Comparison of ENCODE assay signal across 8 mouse cellular contexts in genomic region chr11:102924557-102925350, GRCm38 (mm10). TPM values are rescaled to one million over a fixed set of nuclear protein-coding genes. Genes with fewer than 3 reads are reported as not detected.
A peak's percentile ranks its signal among the peaks of the same experiment; 100 is the strongest.
DNase-seq lines count a peak whose midpoint lies in the region; ATAC-seq and TF ChIP-seq lines count a peak whose summit lies in the region.

Gene Kif18b (minus strand): TSS chr11:102925124.

- peak within 1 kb of the TSS; percentile 63 for H3K4me2 ChIP-seq in CH12.LX (ENCODE audit: insufficient read depth, low read depth, poor library complexity, severe bottlenecking)
- peak within 1 kb of the TSS; percentile 55 for H3K4me2 ChIP-seq in forebrain, embryonic 11.5 days (ENCODE audit: low read depth, low read length, severe bottlenecking)
- peak within 1 kb of the TSS; percentile 87 for H3K4me2 ChIP-seq in heart, embryonic 16.5 days (ENCODE audit: low read depth, low read length)
- peak within 1 kb of the TSS; percentile 70 for H3K4me2 ChIP-seq in liver, embryonic 15.5 days
- H3K4me2 ChIP-seq in neural tube, embryonic 12.5 days (replicated peaks), result peak within 1 kb of the TSS; percentile 74

- H3K36me3 ChIP-seq in CH12.LX (replicated peaks in 1 of 2; ENCODE audit: control insufficient read depth in 1 of 2, insufficient read depth in 1 of 2, low read length in 1 of 2), result peaks cover 0 to 24% of the 10 kb centered on the region in 2 experiments
- no peaks in the 10 kb centered on the region for H3K36me3 ChIP-seq in forebrain, embryonic 11.5 days (ENCODE audit: control insufficient read depth, insufficient read depth, low read length)
- H3K36me3 ChIP-seq in heart, embryonic 16.5 days (ENCODE audit: control insufficient read depth, insufficient read depth), result no peaks in the 10 kb centered on the region; the same call in 1 of the 2 replicates
- peaks cover 34% of the 10 kb centered on the region for H3K36me3 ChIP-seq in liver, embryonic 15.5 days (replicated peaks)
- peaks cover 5% of the 10 kb centered on the region; the same call in 1 of the 2 replicates for H3K36me3 ChIP-seq in neural tube, embryonic 12.5 days

- peaks cover 11 to 36% of the 10 kb centered on the region in 2 experiments for H3K4me1 ChIP-seq in CH12.LX (ENCODE audit: control insufficient read depth in 1 of 2, insufficient read depth in 2 of 2)
- 0 out of 2 replicates have a peak, but pooled peaks cover 4% of the 10 kb centered on the region for H3K4me1 ChIP-seq in forebrain, embryonic 11.5 days (replicated peaks; ENCODE audit: control insufficient read depth, insufficient read depth, low read length)
- H3K4me1 ChIP-seq in heart, embryonic 16.5 days (ENCODE audit: control insufficient read depth, insufficient read depth, low read length), result peaks cover 14% of the 10 kb centered on the region
- H3K4me1 ChIP-seq in liver, embryonic 15.5 days (replicated peaks), result peaks cover 38% of the 10 kb centered on the region
- peaks cover 22% of the 10 kb centered on the region for H3K4me1 ChIP-seq in neural tube, embryonic 12.5 days

- H3K4me3 ChIP-seq in CH12.LX (replicated peaks in 1 of 3; ENCODE audit: low read depth in 2 of 3, low read length in 2 of 3, poor library complexity in 1 of 3), result peak within 1 kb of the TSS; percentile 71 to 83 (median 82)
- H3K4me3 ChIP-seq in forebrain, embryonic 11.5 days (ENCODE audit: low read depth, low read length), result peak within 1 kb of the TSS; percentile 80
- H3K4me3 ChIP-seq in heart, embryonic 16.5 days (ENCODE audit: low read length), result peak within 1 kb of the TSS; percentile 82
- peak within 1 kb of the TSS; percentile 82 for H3K4me3 ChIP-seq in liver, embryonic 15.5 days (replicated peaks)
- peak within 1 kb of the TSS; percentile 73 for H3K4me3 ChIP-seq in neural tube, embryonic 12.5 days

- H3K27me3 ChIP-seq in CH12.LX (replicated peaks), result peaks cover 7% of the 10 kb centered on the region
- H3K27me3 ChIP-seq in forebrain, embryonic 11.5 days (ENCODE audit: control insufficient read depth, insufficient read depth, low read length), result no peaks in the 10 kb centered on the region
- H3K27me3 ChIP-seq in heart, embryonic 16.5 days (ENCODE audit: control insufficient read depth, insufficient read depth, low read length), result no peaks in the 10 kb centered on the region
- H3K27me3 ChIP-seq in liver, embryonic 15.5 days, result peaks cover 13% of the 10 kb centered on the region
- no peaks in the 10 kb centered on the region for H3K27me3 ChIP-seq in neural tube, embryonic 12.5 days (replicated peaks)

- TF ChIP-seq RAD21 in CH12.LX (IDR thresholded peaks at IDR 0.05; ENCODE audit: low read depth, low read length), result no peak

- TF ChIP-seq POLR2A in CH12.LX (IDR thresholded peaks at IDR 0.05; ENCODE audit: low read depth, low read length), result peak; percentile 92

- H3K9me3 ChIP-seq in CH12.LX (replicated peaks; ENCODE audit: low read length), result peaks cover 2% of the 10 kb centered on the region
- H3K9me3 ChIP-seq in forebrain, embryonic 11.5 days (ENCODE audit: control insufficient read depth, low read length), result no peaks in the 10 kb centered on the region
- no peaks in the 10 kb centered on the region for H3K9me3 ChIP-seq in heart, embryonic 16.5 days (replicated peaks; ENCODE audit: control insufficient read depth, low read length)
- H3K9me3 ChIP-seq in liver, embryonic 15.5 days (replicated peaks), result no peaks in the 10 kb centered on the region
- H3K9me3 ChIP-seq in neural tube, embryonic 12.5 days, result no peaks in the 10 kb centered on the region

- H3K79me2 ChIP-seq in CH12.LX (replicated peaks; ENCODE audit: control insufficient read depth, extremely low read depth, insufficient read depth, poor library complexity, severe bottlenecking), result peaks cover 47% of the 10 kb centered on the region

- dilution Hi-C loops in CH12.LX (cut with MboI; ENCODE audit: extremely low pct_ligation_motif_present, extremely low pct_unique_long_range_greater_than_20kb, low sequenced_read_pairs), result no loop called here

- in situ Hi-C loops in CH12.LX (cut with MboI; ENCODE audit: low pct_ligation_motif_present, low pct_unique_long_range_greater_than_20kb, low sequenced_read_pairs), result no loop called here

- peak within 1 kb of the TSS; percentile 89 for H3K27ac ChIP-seq in CH12.LX (ENCODE audit: insufficient read depth, low read depth)
- peak within 1 kb of the TSS; percentile 95 for H3K27ac ChIP-seq in forebrain, embryonic 11.5 days (ENCODE audit: low read depth, low read length)
- peak within 1 kb of the TSS; percentile 78 for H3K27ac ChIP-seq in heart, embryonic 16.5 days (ENCODE audit: low read length)
- peak within 1 kb of the TSS; percentile 94 for H3K27ac ChIP-seq in liver, embryonic 15.5 days (replicated peaks)
- H3K27ac ChIP-seq in neural tube, embryonic 12.5 days, result peak within 1 kb of the TSS; percentile 69

- ATAC-seq in forebrain, embryonic 11.5 days (replicated peaks; ENCODE audit: low FRiP score), result peak; percentile 92
- peak; percentile 94 for ATAC-seq in heart, embryonic 16.5 days (replicated peaks; ENCODE audit: extremely low read depth, insufficient read depth, low FRiP score)
- peak; percentile 90 for ATAC-seq in liver, embryonic 15.5 days (ENCODE audit: insufficient read depth)
- peak; percentile 83; the same call in 1 of the 2 replicates for ATAC-seq in neural tube, embryonic 12.5 days (ENCODE audit: low FRiP score, low read depth)

- TF ChIP-seq CTCF in CH12.LX (conservative IDR thresholded peaks at IDR 0.05 in 1 of 2, IDR thresholded peaks at IDR 0.05 in 1 of 2; ENCODE audit: low read depth in 2 of 2, low read length in 2 of 2), result no peak

- no peak for TF ChIP-seq EP300 in CH12.LX (IDR thresholded peaks at IDR 0.05; ENCODE audit: low read length)

- under 1% methylated on average over 62 of the region's 62 CpGs for WGBS in forebrain, embryonic 11.5 days
- under 1% methylated on average over 62 of the region's 62 CpGs for WGBS in heart, embryonic 16.5 days
- WGBS in liver, embryonic 15.5 days (ENCODE audit: insufficient replicate concordance), result under 1% methylated on average over 62 of the region's 62 CpGs
- under 1% methylated on average over 62 of the region's 62 CpGs for WGBS in neural tube, embryonic 12.5 days

- peak within 1 kb of the TSS; percentile 60 for H3K9ac ChIP-seq in CH12.LX (ENCODE audit: insufficient read depth, low read depth)
- H3K9ac ChIP-seq in forebrain, embryonic 11.5 days (ENCODE audit: low read length), result peak within 1 kb of the TSS; percentile 89
- peak within 1 kb of the TSS; percentile 81 for H3K9ac ChIP-seq in heart, embryonic 16.5 days (ENCODE audit: low read length)
- H3K9ac ChIP-seq in liver, embryonic 15.5 days, result peak within 1 kb of the TSS; percentile 82
- H3K9ac ChIP-seq in neural tube, embryonic 12.5 days, result peak within 1 kb of the TSS; percentile 57

- DNase-seq in CH12.LX (ENCODE audit: extremely low read depth), result peak; percentile 100
- peak; percentile 97 for DNase-seq in c-Kit-positive CD71-positive TER-119-negative erythroid progenitor cells, embryonic 14.5 days (ENCODE audit: low read depth)
- DNase-seq in forebrain, embryonic 11.5 days (ENCODE audit: low spot score), result peak; percentile 98
- peak; percentile 97 for DNase-seq in kidney, postnatal 36 days
- DNase-seq in telencephalon, adult 2 months (ENCODE audit: low read depth, low spot score), result peak; percentile 88

TF ChIP-seq in CH12.LX, 34 proteins besides CTCF, POLR2A, EP300 and RAD21 (continues in another document):
- TF ChIP-seq RCOR1 (conservative IDR thresholded peaks at IDR 0.05; ENCODE audit: low read depth, low read length) (no peak), NRF1 (IDR thresholded peaks at IDR 0.05; ENCODE audit: low read depth, low read length) (peak; percentile 95), GABPA (IDR thresholded peaks at IDR 0.05; ENCODE audit: insufficient replicate concordance, low read depth, low read length) (no peak), UBTF (IDR thresholded peaks at IDR 0.05; ENCODE audit: low read depth, low read length) (no peak), TCF12 (IDR thresholded peaks at IDR 0.05; ENCODE audit: low read depth, low read length) (peak; percentile 75), USF2 (conservative IDR thresholded peaks at IDR 0.05; ENCODE audit: low read depth, low read length) (no peak), MAX (IDR thresholded peaks at IDR 0.05; ENCODE audit: low read length) (peak; percentile 64; the same call in 1 of the 2 replicates), ZMIZ1 (IDR thresholded peaks at IDR 0.05; ENCODE audit: low read depth, low read length) (peak; percentile 83), MEF2A (IDR thresholded peaks at IDR 0.05; ENCODE audit: borderline replicate concordance, low read depth, low read length) (no peak), ZKSCAN1 (IDR thresholded peaks at IDR 0.05; ENCODE audit: borderline replicate concordance, low read depth, low read length) (no peak), CHD1 (IDR thresholded peaks at IDR 0.05; ENCODE audit: low read depth, low read length) (no peak), KAT2A (IDR thresholded peaks at IDR 0.05; ENCODE audit: insufficient replicate concordance, low read length) (peak; percentile 36; the same call in 1 of the 2 replicates), SMC3 (IDR thresholded peaks at IDR 0.05; ENCODE audit: low read depth, low read length) (no peak), CHD2 (IDR thresholded peaks at IDR 0.05; ENCODE audit: low read length) (peak; percentile 41; the same call in 1 of the 2 replicates), JUND (conservative IDR thresholded peaks at IDR 0.05; ENCODE audit: low read depth, low read length) (no peak), NELFE (IDR thresholded peaks at IDR 0.05; ENCODE audit: low read depth, low read length) (peak; percentile 88), ETS1 (conservative IDR thresholded peaks at IDR 0.05; ENCODE audit: low read depth, low read length) (no peak), HCFC1 (IDR thresholded peaks at IDR 0.05; ENCODE audit: low read depth, low read length) (peak; percentile 70), MAFK (IDR thresholded peaks at IDR 0.05; ENCODE audit: insufficient replicate concordance, low read length) (0 out of 2 replicates have a peak, but pooled peaks have one; percentile 30), JUN (IDR thresholded peaks at IDR 0.05; ENCODE audit: insufficient read depth, low read depth, low read length) (no peak), PAX5 (IDR thresholded peaks at IDR 0.05; ENCODE audit: low read length) (no peak), SIN3A (IDR thresholded peaks at IDR 0.05; ENCODE audit: low read length) (peak; percentile 95), MXI1 (IDR thresholded peaks at IDR 0.05; ENCODE audit: low read depth, low read length) (peak; percentile 86)

RNA-seq across cellular contexts. Expression of gene Kif18b, which starts in this region (rescaled TPM):
- total RNA-seq in CH12.LX (2012; rRNA removed) (50.1 and 54.4 TPM in 2 replicates), CH12.LX (2014; rRNA removed) (30.5 and 32.6 TPM in 2 replicates)
- 47.6 and 54.0 TPM in 2 replicates for polyA plus RNA-seq in CH12.LX (2012; ENCODE audit: insufficient read length, low read depth)
- polyA plus RNA-seq in forebrain, embryonic 11.5 days (2014; fragmentation: Nextera tagmentation; extraction: Ambion mirVana), result 13.0 and 13.3 TPM in 2 replicates
- polyA plus RNA-seq in heart, embryonic 16.5 days (2015; fragmentation: Nextera tagmentation; extraction: Ambion mirVana), result 6.6 and 7.6 TPM in 2 replicates
- polyA plus RNA-seq in liver, embryonic 15.5 days (2015; fragmentation: Nextera tagmentation; extraction: Ambion mirVana), result 10.3 and 11.6 TPM in 2 replicates
- polyA plus RNA-seq in neural tube, embryonic 12.5 days (2016; fragmentation: Nextera tagmentation; extraction: Ambion mirVana), result 5.9 and 8.3 TPM in 2 replicates

Comparison
In these comparisons a context has a peak if more than half of its experiments do, and no peak if none do; other contexts are left out.
1. Peak in every context shown above with its lines: DNase-seq, ATAC-seq, H3K4me3 ChIP-seq and H3K27ac ChIP-seq.